Mouse (Mus musculus) neural tube, embryonic 15.5 days (tissue): ENCODE data around the gene Pde4d. TPM values are rescaled to one million over a fixed set of nuclear protein-coding genes. Genes with fewer than 3 reads are reported as not detected.

Source experiments
- ATAC-seq: fragments of 200-750 bp; cut with Nextera tagmentation; 2 replicates; pipeline ENCODE4 v1.8.0; 2017; ENCODE audit warnings: mild to moderate bottlenecking, moderate TSS enrichment, moderate library complexity; ENCODE audit not compliant: low FRiP score
- H3K27ac ChIP-seq: fragments of 300-500 bp; sonication (generic); replicated peaks from 2 replicates; pipeline ENCODE4 v1.5.1; 2015; ENCODE audit warnings: mild to moderate bottlenecking, inconsistent platforms
- H3K27me3 ChIP-seq: fragments of 300-500 bp; sonication (generic); replicated peaks from 2 replicates; pipeline ENCODE4 v1.6.1; 2015; ENCODE audit warnings: inconsistent platforms
- H3K36me3 ChIP-seq: fragments of 300-500 bp; sonication (generic); 2 replicates; pipeline ENCODE4 v1.6.1; 2015; ENCODE audit warnings: inconsistent platforms
- H3K4me1 ChIP-seq: fragments of 300-500 bp; sonication (generic); 2 replicates; pipeline ENCODE4 v1.6.1; 2015; ENCODE audit warnings: inconsistent platforms
- H3K4me2 ChIP-seq: fragments of 300-500 bp; sonication (generic); 2 replicates; pipeline ENCODE4 v1.6.1; 2015; ENCODE audit warnings: inconsistent platforms, mild to moderate bottlenecking, moderate library complexity
- H3K4me3 ChIP-seq: fragments of 300-500 bp; sonication (generic); replicated peaks from 2 replicates; pipeline ENCODE4 v1.5.1; 2015; ENCODE audit warnings: mild to moderate bottlenecking, inconsistent platforms
- H3K9ac ChIP-seq: fragments of 300-500 bp; sonication (generic); replicated peaks from 2 replicates; pipeline ENCODE4 v1.6.1; 2015; ENCODE audit warnings: mild to moderate bottlenecking, inconsistent platforms
- H3K9me3 ChIP-seq: fragments of 300-500 bp; sonication (generic); replicated peaks from 2 replicates; pipeline ENCODE4 v1.6.1; 2016; ENCODE audit warnings: inconsistent platforms
- WGBS: fragments of 180-500 bp; shearing (Covaris S2); methylation state at CpG from one replicate; pipeline ENCODE4 v1.1.7; 2015; ENCODE audit warnings: mixed read lengths; 5-methylcytosine and 5-hydroxymethylcytosine counted together
- polyA plus RNA-seq: library from polyadenylated mRNA; unstranded; fragments of >200 nt; fragmentation: Nextera tagmentation; extraction: Ambion mirVana; gene quantifications from 2 replicates; pipeline ENCODE4 v1.2.1, GENCODE M21; 2015

Pde4d gene
- polyA plus RNA-seq, 1 experiment from 2014 or later: 20.7 TPM

DNA sequence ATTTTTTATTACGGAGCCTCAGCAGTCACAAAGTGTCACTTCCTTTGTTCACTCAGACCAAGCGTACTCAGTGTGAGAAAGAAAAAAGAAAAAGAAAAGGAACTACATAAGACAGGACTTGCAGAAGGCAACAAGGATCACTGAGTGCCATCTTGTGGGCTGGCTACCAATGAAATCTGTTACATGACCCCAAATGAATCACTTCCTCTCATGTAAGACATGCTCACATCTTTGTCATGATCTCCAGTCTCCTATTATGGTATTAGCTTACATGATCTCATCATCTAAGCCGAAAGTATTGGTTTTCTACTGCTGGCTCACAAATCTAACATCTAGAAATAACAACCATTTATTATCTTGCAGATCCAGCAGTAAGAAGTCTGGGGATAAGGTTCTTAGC lies 709.0 kb downstream of the Pde4d start:
- no peak overlapping the region for H3K4me3 ChIP-seq
- H3K4me1 ChIP-seq: no peaks in the 10 kb centered on the region
- no peak overlapping the region for H3K4me2 ChIP-seq
- no peaks in the 10 kb centered on the region for H3K36me3 ChIP-seq
- no peak overlapping the region for H3K27ac ChIP-seq
- 64% methylated on average over 3 of the region's 3 CpGs for WGBS
- ATAC-seq: no peak
- no peak overlapping the region for H3K9ac ChIP-seq
- H3K9me3 ChIP-seq: no peaks in the 10 kb centered on the region
- H3K27me3 ChIP-seq: no peaks in the 10 kb centered on the region

DNA sequence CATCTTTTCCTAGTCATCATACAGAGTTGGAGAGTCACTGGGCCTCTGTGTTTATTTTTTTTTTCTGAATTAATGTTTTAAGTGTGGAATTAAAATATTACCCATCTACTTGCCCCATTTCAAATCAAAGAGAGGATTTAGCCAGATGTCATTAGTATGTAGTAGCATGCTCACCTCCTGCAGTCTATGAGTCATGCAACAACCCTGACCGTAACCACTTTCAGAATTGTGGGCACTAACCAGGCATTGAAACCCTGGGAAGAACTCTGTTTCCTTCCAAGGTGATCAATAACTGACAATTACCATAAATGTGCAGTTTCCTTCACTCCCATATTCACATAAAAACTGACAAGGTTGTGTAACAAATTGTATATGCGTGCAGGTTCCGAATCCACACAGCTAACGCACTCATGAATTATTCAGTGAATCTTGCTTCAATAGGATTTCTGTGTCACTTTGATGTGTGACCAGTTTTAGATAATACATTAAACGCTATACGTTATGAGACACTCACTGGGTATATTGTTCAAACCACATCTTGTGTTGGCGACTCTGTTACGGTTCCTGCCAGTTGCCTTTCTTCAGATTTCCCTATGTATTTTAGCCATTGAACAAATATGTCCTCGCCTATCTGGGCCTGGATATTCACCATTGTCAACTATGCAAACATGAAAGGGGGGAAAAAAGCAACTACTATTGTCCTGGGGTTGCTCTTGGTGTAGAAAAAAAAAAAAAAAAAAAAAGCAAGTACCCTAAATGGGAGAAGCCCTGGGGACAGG lies 719.0 kb downstream of the Pde4d start:
- H3K27me3 ChIP-seq: no peaks in the 10 kb centered on the region
- H3K9me3 ChIP-seq: no peaks in the 10 kb centered on the region; the same call in 1 of the 2 replicates
- H3K9ac ChIP-seq: no peak overlapping the region
- no peak for ATAC-seq
- no peak overlapping the region for H3K27ac ChIP-seq
- H3K4me3 ChIP-seq: no peak overlapping the region
- no peak overlapping the region for H3K4me2 ChIP-seq
- no peaks in the 10 kb centered on the region for H3K36me3 ChIP-seq
- H3K4me1 ChIP-seq: no peaks in the 10 kb centered on the region
- WGBS: 30% methylated on average over 9 of the region's 9 CpGs

- Histone ChIP-seq H3K9ac (no peak overlapping the region), H3K4me3 (no peak overlapping the region), H3K4me1 (no peaks in the 10 kb centered on the region), H3K4me2 (no peak overlapping the region), H3K27ac (no peak overlapping the region), H3K27me3 (no peaks in the 10 kb centered on the region), H3K9me3 (no peaks in the 10 kb centered on the region; the same call in 1 of the 2 replicates), H3K36me3 (no peaks in the 10 kb centered on the region)
- WGBS: 36% methylated on average over 2 of the region's 2 CpGs
- no peak for ATAC-seq
These were observed 719.5 kb downstream of the Pde4d start for GRCm38 (mm10) chr13:109169335-109169606.

DNA sequence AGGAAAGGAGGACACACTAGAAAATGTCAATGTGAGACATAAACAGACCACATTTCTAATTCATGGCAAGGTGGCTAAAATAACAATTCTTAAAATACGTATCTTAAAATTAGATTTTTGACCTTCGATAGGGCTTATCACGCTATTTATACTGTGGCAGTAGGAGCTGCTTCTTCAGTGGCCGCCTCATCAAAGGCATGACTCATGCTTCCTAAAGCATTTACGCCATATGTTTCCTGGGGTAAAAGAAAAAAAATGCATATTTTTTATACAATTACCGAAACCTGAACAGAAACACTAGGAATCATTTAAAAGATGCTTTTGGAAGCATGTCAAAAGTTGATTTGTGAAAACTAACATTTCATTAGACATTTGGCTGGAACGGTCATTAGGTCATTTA lies 721.9 kb downstream of the Pde4d start:
- no peaks in the 10 kb centered on the region for H3K4me1 ChIP-seq
- H3K4me3 ChIP-seq: no peak overlapping the region
- H3K27me3 ChIP-seq: no peaks in the 10 kb centered on the region
- H3K27ac ChIP-seq: no peak overlapping the region
- H3K9ac ChIP-seq: no peak overlapping the region
- no peaks in the 10 kb centered on the region for H3K9me3 ChIP-seq
- WGBS: 88% methylated on average over 7 of the region's 7 CpGs
- H3K36me3 ChIP-seq: no peaks in the 10 kb centered on the region
- no peak overlapping the region for H3K4me2 ChIP-seq
- no peak for ATAC-seq

- 76% methylated on average over 6 of the region's 6 CpGs for WGBS
- H3K4me1 ChIP-seq: no peaks in the 10 kb centered on the region
- no peak overlapping the region for H3K9ac ChIP-seq
- H3K27ac ChIP-seq: no peak overlapping the region
- no peak overlapping the region for H3K4me3 ChIP-seq
- no peaks in the 10 kb centered on the region for H3K36me3 ChIP-seq
- H3K27me3 ChIP-seq: no peaks in the 10 kb centered on the region
- H3K4me2 ChIP-seq: no peak overlapping the region
- H3K9me3 ChIP-seq: no peaks in the 10 kb centered on the region
- no peak for ATAC-seq
These were observed 725.5 kb downstream of the Pde4d start for GRCm38 (mm10) chr13:109175281-109175680.

GRCm38 (mm10) chr13:109175852-109176621 lies 726.3 kb downstream of the Pde4d start:
- Histone ChIP-seq H3K4me2 (no peak overlapping the region), H3K27me3 (no peaks in the 10 kb centered on the region), H3K4me3 (no peak overlapping the region), H3K36me3 (no peaks in the 10 kb centered on the region), H3K27ac (no peak overlapping the region), H3K9me3 (no peaks in the 10 kb centered on the region), H3K4me1 (no peaks in the 10 kb centered on the region), H3K9ac (no peak overlapping the region)
- 52% methylated on average over 11 of the region's 11 CpGs for WGBS
- no peak for ATAC-seq

DNA sequence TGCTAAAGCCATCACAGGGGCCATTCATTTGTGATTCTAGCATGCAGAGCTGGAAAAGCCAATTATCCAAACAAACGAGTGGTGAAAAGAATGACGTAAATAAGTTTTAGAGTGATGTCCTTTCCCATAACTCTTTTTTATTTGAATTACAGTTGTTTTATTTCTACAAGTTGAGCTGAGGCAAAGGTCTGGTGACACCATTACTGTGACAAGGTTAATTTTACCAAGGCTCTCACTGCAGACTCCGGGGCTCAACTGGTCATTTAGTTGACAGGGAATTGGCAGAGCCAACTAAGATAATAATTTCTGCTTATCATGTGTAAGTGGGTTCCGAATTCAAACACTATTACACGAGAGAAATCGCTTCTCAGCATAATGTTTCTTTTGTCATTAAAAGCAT lies 731.6 kb downstream of the Pde4d start:
- no peak overlapping the region for H3K9ac ChIP-seq
- no peak overlapping the region for H3K27ac ChIP-seq
- WGBS: 61% methylated on average over 6 of the region's 6 CpGs
- H3K9me3 ChIP-seq: no peaks in the 10 kb centered on the region
- H3K4me2 ChIP-seq: no peak overlapping the region
- ATAC-seq: no peak
- no peak overlapping the region for H3K4me3 ChIP-seq
- H3K4me1 ChIP-seq: no peaks in the 10 kb centered on the region
- H3K36me3 ChIP-seq: no peaks in the 10 kb centered on the region
- no peaks in the 10 kb centered on the region for H3K27me3 ChIP-seq

GRCm38 (mm10) chr13:109190652-109191051 lies 740.9 kb downstream of the Pde4d start:
- Histone ChIP-seq H3K9me3 (no peaks in the 10 kb centered on the region), H3K4me2 (no peak overlapping the region), H3K9ac (no peak overlapping the region), H3K27me3 (no peaks in the 10 kb centered on the region), H3K4me3 (no peak overlapping the region), H3K27ac (no peak overlapping the region), H3K4me1 (no peaks in the 10 kb centered on the region), H3K36me3 (no peaks in the 10 kb centered on the region)
- ATAC-seq: no peak
- WGBS: 85% methylated on average over 4 of the region's 4 CpGs

- Histone ChIP-seq H3K27ac (no peak overlapping the region), H3K4me3 (no peak overlapping the region), H3K9ac (no peak overlapping the region), H3K36me3 (no peaks in the 10 kb centered on the region), H3K4me1 (no peaks in the 10 kb centered on the region), H3K27me3 (no peaks in the 10 kb centered on the region), H3K9me3 (no peaks in the 10 kb centered on the region), H3K4me2 (no peak overlapping the region)
- ATAC-seq: no peak
- WGBS: 89% methylated on average over 4 of the region's 4 CpGs
These were observed 741.4 kb downstream of the Pde4d start for GRCm38 (mm10) chr13:109191176-109191575.

GRCm38 (mm10) chr13:109205541-109205940 lies 755.8 kb downstream of the Pde4d start:
- Histone ChIP-seq H3K9me3 (no peaks in the 10 kb centered on the region), H3K4me2 (no peak overlapping the region), H3K27ac (no peak overlapping the region), H3K27me3 (no peaks in the 10 kb centered on the region), H3K4me1 (no peaks in the 10 kb centered on the region), H3K4me3 (no peak overlapping the region), H3K36me3 (no peaks in the 10 kb centered on the region), H3K9ac (no peak overlapping the region)
- ATAC-seq: no peak
- WGBS: 65% methylated on average over 9 of the region's 9 CpGs

GRCm38 (mm10) chr13:109208607-109209006 lies 758.9 kb downstream of the Pde4d start:
- H3K27ac ChIP-seq: no peak overlapping the region
- H3K4me2 ChIP-seq: no peak overlapping the region
- no peaks in the 10 kb centered on the region for H3K36me3 ChIP-seq
- WGBS: 95% methylated on average over 16 of the region's 16 CpGs
- 0 out of 2 replicates have a peak, but pooled peaks cover 7% of the 10 kb centered on the region for H3K27me3 ChIP-seq
- ATAC-seq: no peak
- no peaks in the 10 kb centered on the region for H3K4me1 ChIP-seq
- H3K9me3 ChIP-seq: no peaks in the 10 kb centered on the region
- H3K9ac ChIP-seq: no peak overlapping the region
- H3K4me3 ChIP-seq: no peak overlapping the region

DNA sequence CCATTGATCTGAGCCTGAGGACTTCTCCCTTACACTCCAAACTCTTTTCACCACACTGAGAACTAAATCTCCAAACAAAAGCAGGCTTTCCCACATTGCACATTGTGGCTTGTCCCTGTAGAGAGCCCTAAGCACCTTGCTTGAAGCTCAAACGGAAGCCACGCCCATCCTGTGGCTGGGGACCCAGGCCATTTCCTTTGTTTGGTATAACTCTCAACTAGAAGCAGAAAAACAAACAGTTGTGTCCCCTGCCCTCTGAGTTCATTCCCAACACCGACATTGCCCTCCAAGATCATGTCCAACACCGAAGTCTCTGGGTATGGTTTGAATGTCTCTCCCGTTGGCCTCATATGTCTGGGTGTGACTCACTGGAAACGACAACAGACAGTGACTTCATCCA lies 759.7 kb downstream of the Pde4d start:
- Histone ChIP-seq H3K9ac (no peak overlapping the region), H3K27me3 (0 out of 2 replicates have a peak, but pooled peaks cover 7% of the 10 kb centered on the region), H3K36me3 (no peaks in the 10 kb centered on the region), H3K9me3 (no peaks in the 10 kb centered on the region), H3K4me3 (no peak overlapping the region), H3K4me2 (no peak overlapping the region), H3K4me1 (no peaks in the 10 kb centered on the region), H3K27ac (no peak overlapping the region)
- 83% methylated on average over 6 of the region's 6 CpGs for WGBS
- ATAC-seq: no peak
